ENCODE assay signal across 8 mouse cellular contexts in the genomic region with DNA sequence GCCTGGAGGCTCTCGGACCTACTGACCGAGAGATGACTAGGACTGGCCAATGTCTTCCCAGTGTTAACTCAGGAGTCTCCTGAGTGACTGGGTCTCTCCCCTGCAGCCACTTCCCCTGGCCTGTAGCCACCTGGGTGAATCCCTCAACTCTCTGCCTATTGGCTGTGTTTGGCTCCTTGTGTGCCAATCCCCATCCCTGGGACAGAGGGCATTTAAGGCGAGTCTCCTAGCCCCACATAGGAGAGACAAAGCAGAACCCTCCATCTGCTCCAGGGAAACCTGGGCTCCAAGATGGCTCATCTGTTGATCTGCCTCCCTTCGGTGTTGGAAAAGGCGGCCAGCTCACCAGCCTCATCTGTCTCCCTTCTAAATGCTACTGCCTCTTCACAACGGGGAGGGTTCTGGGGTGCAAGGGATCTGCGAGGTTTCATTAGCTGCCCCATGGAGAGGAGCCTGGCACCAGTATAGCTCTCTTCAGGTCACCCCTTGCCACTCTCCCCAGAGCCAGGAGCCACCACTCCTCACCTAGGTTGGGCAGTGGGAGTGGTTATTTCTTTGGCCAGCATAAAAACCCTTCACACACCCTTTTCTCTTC. TPM values are rescaled to one million over a fixed set of nuclear protein-coding genes. Genes with fewer than 3 reads are reported as not detected.
DNase-seq lines count a peak whose midpoint lies in the region; ATAC-seq and TF ChIP-seq lines count a peak whose summit lies in the region.

No protein-coding gene starts in this region.

- H3K9me3 ChIP-seq in ES-E14 (ENCODE audit: control insufficient read depth, insufficient read depth, low read depth, low read length): no peaks in the 10 kb centered on the region
- H3K9me3 ChIP-seq in forebrain, embryonic 13.5 days (replicated peaks): no peaks in the 10 kb centered on the region
- no peaks in the 10 kb centered on the region for H3K9me3 ChIP-seq in liver, embryonic 13.5 days (replicated peaks)

- peaks cover 27% of the 10 kb centered on the region for H3K36me3 ChIP-seq in ES-E14 (ENCODE audit: control insufficient read depth, insufficient read depth, low read length, poor library complexity, severe bottlenecking)
- no peaks in the 10 kb centered on the region for H3K36me3 ChIP-seq in forebrain, embryonic 13.5 days (ENCODE audit: poor library complexity, severe bottlenecking)
- H3K36me3 ChIP-seq in liver, embryonic 13.5 days: peaks cover 21% of the 10 kb centered on the region

- in situ Hi-C loops in ES-E14 (cut with MboI; ENCODE audit: low sequenced_read_pairs in 2 of 2, unreplicated experiment in 2 of 2): no loop called here

- H3K27me3 ChIP-seq in forebrain, embryonic 13.5 days: peaks cover 30% of the 10 kb centered on the region
- peaks cover 75% of the 10 kb centered on the region for H3K27me3 ChIP-seq in liver, embryonic 13.5 days

- intact Hi-C loops in heart, postnatal 10 days (cut with DNase I): no loop called here

- 26% methylated on average over 7 of the region's 7 CpGs for WGBS in forebrain, embryonic 13.5 days
- WGBS in liver, embryonic 13.5 days (ENCODE audit: insufficient replicate concordance): 69% methylated on average over 7 of the region's 7 CpGs

- no peak for ATAC-seq in forebrain, embryonic 13.5 days
- ATAC-seq in liver, embryonic 13.5 days (ENCODE audit: low read depth): no peak

- peak; percentile 94 for DNase-seq in heart, adult 11 months
- no peak for DNase-seq in heart, postnatal 10 days
- DNase-seq in ES-E14 (ENCODE audit: low read depth, low spot score) (no peak), MN1 (ENCODE audit: low spot score) (no peak)
- no peak for DNase-seq in liver, embryonic 13.5 days
- DNase-seq in frontal cortex, postnatal 25 days (ENCODE audit: low spot score in 2 of 2): no peak
- DNase-seq in layer of hippocampus, adult 11-12 months (ENCODE audit: low spot score): no peak

- H3K27ac ChIP-seq in ES-E14 (ENCODE audit: insufficient read depth, low read depth, low read length, poor library complexity, severe bottlenecking): no peak overlapping the region
- no peak overlapping the region; the same call in 1 of the 2 replicates for H3K27ac ChIP-seq in forebrain, embryonic 13.5 days
- no peak overlapping the region for H3K27ac ChIP-seq in liver, embryonic 13.5 days

- peaks cover 14 to 32% of the 10 kb centered on the region in 2 experiments; a peak in 3 of 4 replicates for H3K4me1 ChIP-seq in ES-E14 (ENCODE audit: control insufficient read depth in 2 of 2, insufficient read depth in 2 of 2, low read length in 2 of 2, poor library complexity in 1 of 2)
- peaks cover 77% of the 10 kb centered on the region for H3K4me1 ChIP-seq in forebrain, embryonic 13.5 days
- H3K4me1 ChIP-seq in liver, embryonic 13.5 days (replicated peaks): peaks cover 90% of the 10 kb centered on the region

- peak overlapping the region; percentile 82 to 87 for H3K4me3 ChIP-seq in ES-E14 (ENCODE audit: insufficient read depth in 1 of 2, low read depth in 1 of 2, low read length in 2 of 2, poor library complexity in 1 of 2, severe bottlenecking in 1 of 2)
- peak overlapping the region; percentile 75 for H3K4me3 ChIP-seq in forebrain, embryonic 13.5 days
- peak overlapping the region; percentile 77 for H3K4me3 ChIP-seq in liver, embryonic 13.5 days (replicated peaks)

- H3K4me2 ChIP-seq in forebrain, embryonic 13.5 days: peak overlapping the region; percentile 99
- peak overlapping the region; percentile 96 for H3K4me2 ChIP-seq in liver, embryonic 13.5 days

- peak overlapping the region; percentile 90; the same call in 1 of the 2 replicates for H3K9ac ChIP-seq in ES-E14 (ENCODE audit: insufficient read depth, low read depth, low read length, poor library complexity, severe bottlenecking)
- H3K9ac ChIP-seq in forebrain, embryonic 13.5 days: peak overlapping the region; percentile 88
- no peak overlapping the region for H3K9ac ChIP-seq in liver, embryonic 13.5 days

TF ChIP-seq in ES-E14, 5 proteins besides CTCF, POLR2A, EP300 and RAD21:
- TF ChIP-seq ZC3H11A (IDR thresholded peaks at IDR 0.05; ENCODE audit: borderline replicate concordance, low read depth, low read length) (no peak), HCFC1 (IDR thresholded peaks at IDR 0.05; ENCODE audit: borderline replicate concordance, insufficient read depth, low read length) (no peak), ZNF384 (IDR thresholded peaks at IDR 0.05; ENCODE audit: low read depth, low read length) (no peak), CHD2 (IDR thresholded peaks at IDR 0.05; ENCODE audit: low read depth, low read length) (no peak), MAFK (IDR thresholded peaks at IDR 0.05; ENCODE audit: insufficient read depth, low read depth, low read length) (no peak)

RNA-seq across cellular contexts. Expression of gene Socs3, which starts 3.2 kb away (rescaled TPM):
- total RNA-seq in heart, postnatal 10 days (2021): 1 to 10 TPM; 3.7 to 5.8 TPM
- total RNA-seq in ES-E14 (2012; rRNA removed): 69.8 and 78.6 TPM in 2 replicates
- polyA plus RNA-seq in forebrain, embryonic 13.5 days (2015; fragmentation: Nextera tagmentation; extraction: Ambion mirVana): 12.4 and 13.5 TPM in 2 replicates
- polyA plus RNA-seq in liver, embryonic 13.5 days (2015; fragmentation: Nextera tagmentation; extraction: Ambion mirVana): 6.7 and 6.9 TPM in 2 replicates

RNA-seq across cellular contexts. Expression of gene Pgs1, which starts 19.5 kb away (rescaled TPM):
- 10 to 100 TPM; 21.2 to 23.7 TPM for total RNA-seq in heart, postnatal 10 days (2021)
- 95.2 and 101 TPM in 2 replicates for total RNA-seq in ES-E14 (2012; rRNA removed)
- 42.7 and 47.7 TPM in 2 replicates for polyA plus RNA-seq in forebrain, embryonic 13.5 days (2015; fragmentation: Nextera tagmentation; extraction: Ambion mirVana)
- polyA plus RNA-seq in liver, embryonic 13.5 days (2015; fragmentation: Nextera tagmentation; extraction: Ambion mirVana): 18.1 and 19.4 TPM in 2 replicates

Comparison
In these comparisons a context has a peak if more than half of its experiments do, and no peak if none do; other contexts are left out.
1. RNA of gene Socs3, which starts 3.2 kb away (total RNA-seq): 69.8 to 78.6 TPM in ES-E14; 3.7 to 5.8 TPM in heart, postnatal 10 days; every median in the first group is over 10 times any median in the second.
2. Peak in every context shown above with its lines, with median percentiles within 50 percentile points of each other: H3K4me3 ChIP-seq.